Mouse (Mus musculus) liver, embryonic 14.5 days (tissue): Measurements from ENCODE around the gene AY358078. TPM values are rescaled to one million over a fixed set of nuclear protein-coding genes. Genes with fewer than 3 reads are reported as not detected.
"Not testable (repeated sequence)": the region's sequence is repeated elsewhere in the genome, so short reads cannot be mapped to it uniquely, and the experiment has no call there.

Source experiments
- ATAC-seq: fragments of 200-750 bp; cut with Nextera tagmentation; 2 replicates; pipeline ENCODE4 v1.8.0; 2017; ENCODE audit warnings: moderate number of reproducible peaks, mild to moderate bottlenecking, moderate library complexity; ENCODE audit not compliant: insufficient read depth
- DNase-seq, 3 experiments: peaks; one replicate each; pipeline ENCODE4 v3.0.0-alpha.2; 2012 to 2013; ENCODE audit warnings: low read depth in 3 of 3, low spot score in 3 of 3
- H3K27ac ChIP-seq: fragments of 300-500 bp; sonication (generic); 2 replicates; pipeline ENCODE4 v1.5.1; 2014; ENCODE audit warnings: moderate library complexity, mild to moderate bottlenecking, control low read depth, inconsistent platforms
- H3K27me3 ChIP-seq: fragments of 300-500 bp; sonication (generic); 2 replicates; pipeline ENCODE4 v1.6.1; 2014; ENCODE audit warnings: mild to moderate bottlenecking, low read length, moderate library complexity; ENCODE audit not compliant: control insufficient read depth, insufficient read depth
- H3K36me3 ChIP-seq: fragments of 300-500 bp; sonication (generic); replicated peaks from 2 replicates; pipeline ENCODE4 v1.6.1; 2014; ENCODE audit warnings: low read depth; ENCODE audit not compliant: control insufficient read depth, insufficient read depth
- H3K4me1 ChIP-seq, 2 experiments: fragments of 200-500 bp in 1 of 2; fragments of 300-500 bp in 1 of 2; sonication (generic) in 1 of 2; replicated peaks; 2 replicates each; pipeline ENCODE4 v1.6.1; 2012 to 2014; ENCODE audit warnings: antibody characterized with exemption in 1 of 2, inconsistent platforms in 1 of 2, low read length in 1 of 2; ENCODE audit not compliant: control insufficient read depth in 2 of 2, insufficient read depth in 2 of 2
- H3K4me2 ChIP-seq: fragments of 300-500 bp; sonication (generic); 2 replicates; pipeline ENCODE4 v1.6.1; 2014; ENCODE audit warnings: low read depth, mild to moderate bottlenecking, control low read depth, moderate library complexity
- H3K4me3 ChIP-seq, 2 experiments: fragments of 200-500 bp in 1 of 2; fragments of 300-500 bp in 1 of 2; sonication (generic) in 1 of 2; 2 replicates each; pipeline ENCODE4 v1.5.1; 2012 to 2014; ENCODE audit warnings: low read depth in 2 of 2, low read length in 2 of 2, mild to moderate bottlenecking in 2 of 2, control low read depth in 1 of 2, inconsistent platforms in 1 of 2, moderate library complexity in 1 of 2; ENCODE audit not compliant: insufficient read depth in 1 of 2
- H3K9ac ChIP-seq: fragments of 300-500 bp; sonication (generic); replicated peaks from 2 replicates; pipeline ENCODE4 v1.6.1; 2014; ENCODE audit warnings: mild to moderate bottlenecking, control low read depth, moderate library complexity
- H3K9me3 ChIP-seq: fragments of 300-500 bp; sonication (generic); 2 replicates; pipeline ENCODE4 v1.6.1; 2016; ENCODE audit warnings: low read length, mixed read lengths; ENCODE audit not compliant: control insufficient read depth
- CTCF ChIP-seq: IDR thresholded peaks from 2 replicates; pipeline ENCODE4 v1.5.1; 2016; ENCODE audit warnings: antibody characterized with exemption, low read depth, control low read depth
- EP300 ChIP-seq: IDR thresholded peaks from 2 replicates; pipeline ENCODE4 v1.6.1; 2016; ENCODE audit warnings: antibody characterized with exemption, low read depth
- WGBS: fragments of 180-500 bp; shearing (Covaris S2); extraction: QIAGEN DNeasy Blood & Tissue Kit; methylation state at CpG from one replicate; pipeline ENCODE4 v1.1.7; 2014; ENCODE audit not compliant: insufficient replicate concordance; 5-methylcytosine and 5-hydroxymethylcytosine counted together
- polyA plus RNA-seq, 2 experiments: library from polyadenylated mRNA; depleted of rRNA in 1 of 2; stranded (reverse) in 1 of 2; unstranded in 1 of 2; fragments of >200 nt; fragmentation: Nextera tagmentation in 1 of 2; extraction: Ambion mirVana in 1 of 2; gene quantifications; 2 replicates each; pipeline versions ENCODE4 v1.2.1 to v1.2.3; 2012 to 2014

AY358078 gene
- polyA plus RNA-seq, 2 experiments: not detected

- DNase-seq: no peak
- no peak for ATAC-seq
- Histone ChIP-seq H3K27me3 (no peaks in the 10 kb centered on the region), H3K4me1 (no peaks in the 10 kb centered on the region), H3K27ac (no peak overlapping the region), H3K4me3 (no peak overlapping the region), H3K4me2 (no peak overlapping the region), H3K9ac (no peak overlapping the region), H3K9me3 (no peaks in the 10 kb centered on the region), H3K36me3 (no peaks in the 10 kb centered on the region)
- no peak for TF ChIP-seq EP300
- 4% methylated on average over 1 of the region's 1 CpGs for WGBS
Observed at GRCm38 (mm10) chr14:51826625-51827024, 26.8 kb downstream of the AY358078 start.

- DNase-seq, H3K27me3 ChIP-seq, H3K4me2 ChIP-seq, H3K4me3 ChIP-seq, H3K4me1 ChIP-seq, H3K36me3 ChIP-seq, ATAC-seq, H3K9ac ChIP-seq, H3K27ac ChIP-seq, H3K9me3 ChIP-seq: not testable (repeated sequence)
- 10% methylated on average over 5 of the region's 5 CpGs for WGBS
- peak; percentile 62 for TF ChIP-seq CTCF
Observed at GRCm38 (mm10) chr14:51827842-51828241, 28.0 kb downstream of the AY358078 start.

- Histone ChIP-seq H3K27ac (no peak overlapping the region), H3K4me2 (no peak overlapping the region), H3K27me3 (no peaks in the 10 kb centered on the region), H3K9ac (no peak overlapping the region), H3K9me3 (no peaks in the 10 kb centered on the region), H3K4me1 (no peaks in the 10 kb centered on the region), H3K4me3 (no peak overlapping the region), H3K36me3 (no peaks in the 10 kb centered on the region)
- DNase-seq: no peak
- no peak for TF ChIP-seq CTCF
- TF ChIP-seq EP300: no peak
- 45% methylated on average over 6 of the region's 6 CpGs for WGBS
- ATAC-seq: no peak
Observed at GRCm38 (mm10) chr14:51829188-51829587, 29.3 kb downstream of the AY358078 start.

- peak; percentile 33 for TF ChIP-seq CTCF
- not testable (repeated sequence) for H3K4me3 ChIP-seq, DNase-seq, H3K9me3 ChIP-seq, H3K4me2 ChIP-seq, ATAC-seq, H3K4me1 ChIP-seq, H3K27me3 ChIP-seq, H3K9ac ChIP-seq, H3K27ac ChIP-seq, H3K36me3 ChIP-seq
- 8% methylated on average over 2 of the region's 2 CpGs for WGBS
Observed at GRCm38 (mm10) chr14:51838480-51838879, 38.6 kb downstream of the AY358078 start.

GRCm38 (mm10) chr14:51842250-51842649, 42.4 kb downstream of the AY358078 start:
- Histone ChIP-seq H3K27me3 (no peaks in the 10 kb centered on the region), H3K36me3 (no peaks in the 10 kb centered on the region), H3K9ac (no peak overlapping the region), H3K4me2 (no peak overlapping the region), H3K9me3 (no peaks in the 10 kb centered on the region), H3K27ac (no peak overlapping the region), H3K4me1 (no peaks in the 10 kb centered on the region), H3K4me3 (no peak overlapping the region)
- no peak for TF ChIP-seq EP300
- TF ChIP-seq CTCF: no peak
- ATAC-seq (no peak), DNase-seq (no peak)
- WGBS: 47% methylated on average over 1 of the region's 1 CpGs

GRCm38 (mm10) chr14:51842781-51843180, 42.9 kb downstream of the AY358078 start:
- Histone ChIP-seq H3K4me3 (no peak overlapping the region), H3K4me1 (no peaks in the 10 kb centered on the region), H3K27me3 (no peaks in the 10 kb centered on the region), H3K36me3 (no peaks in the 10 kb centered on the region), H3K4me2 (no peak overlapping the region), H3K27ac (no peak overlapping the region), H3K9me3 (no peaks in the 10 kb centered on the region), H3K9ac (no peak overlapping the region)
- DNase-seq: no peak
- 48% methylated on average over 2 of the region's 2 CpGs for WGBS
- no peak for TF ChIP-seq EP300
- TF ChIP-seq CTCF: no peak
- ATAC-seq: no peak
